Mouse (Mus musculus) kidney, adult 2 months (tissue): Measurements from ENCODE around the gene Ppa1.

Source experiments
- CTCF ChIP-seq: fragments of 200-500 bp; conservative IDR thresholded peaks from 2 replicates; pipeline ENCODE4 v1.5.1; 2011; ENCODE audit warnings: low read depth, mild to moderate bottlenecking, control low read depth, low read length, moderate library complexity, mixed read lengths; ENCODE audit not compliant: insufficient read depth, insufficient read length
- POLR2A ChIP-seq: fragments of 200-500 bp; IDR thresholded peaks from one replicate; pipeline ENCODE4 v1.6.1; 2011; ENCODE audit warnings: low read depth, low read length, control low read depth

DNA sequence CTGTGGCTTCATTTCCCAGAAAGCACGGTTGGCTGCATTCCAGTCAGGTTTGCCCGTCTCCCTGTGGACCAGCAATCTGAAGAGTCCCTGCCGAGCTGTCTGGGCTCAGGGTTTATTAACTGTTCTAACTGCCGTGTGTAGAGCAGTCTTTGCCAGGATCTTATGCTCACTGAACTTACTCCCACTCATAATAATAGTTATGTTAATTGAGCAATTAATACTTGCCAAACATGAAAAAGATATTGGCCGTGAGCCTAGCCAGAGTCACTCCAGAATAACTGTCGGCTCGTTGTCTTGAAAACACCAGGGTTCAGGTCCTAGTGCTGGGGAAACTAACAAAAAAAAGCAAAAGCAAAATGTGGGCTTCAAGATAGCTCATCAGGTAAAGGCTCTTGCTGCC lies 20.9 kb downstream of the Ppa1 start:
- TF ChIP-seq CTCF, result no peak
- TF ChIP-seq POLR2A, result no peak
